Mouse (Mus musculus): Measurements from ENCODE around the gene Lars2. TPM values are rescaled to one million over a fixed set of nuclear protein-coding genes. Genes with fewer than 3 reads are reported as not detected.

The Lars2 gene
- polyA plus RNA-seq, 1 experiment from 2014 or later, result 1,028 TPM

GRCm38 (mm10) chr9:123456634-123457602 lies 90.2 kb downstream of the Lars2 start:
- 50% methylated on average over 9 of the region's 9 CpGs for WGBS
- no peaks in the 10 kb centered on the region; the same call in 1 of the 2 replicates for H3K4me1 ChIP-seq
- no peaks in the 10 kb centered on the region for H3K27me3 ChIP-seq
- H3K9me3 ChIP-seq, result peaks cover 3% of the 10 kb centered on the region
- H3K4me2 ChIP-seq (replicated peaks), result no peak overlapping the region
- H3K9ac ChIP-seq, result no peak overlapping the region
- H3K27ac ChIP-seq, result peak overlapping the region; percentile 34; the same call in 1 of the 2 replicates
- ATAC-seq (ENCODE audit: low FRiP score, low read depth), result no peak
- peaks cover 51% of the 10 kb centered on the region for H3K36me3 ChIP-seq
- H3K4me3 ChIP-seq, result no peak overlapping the region

DNA sequence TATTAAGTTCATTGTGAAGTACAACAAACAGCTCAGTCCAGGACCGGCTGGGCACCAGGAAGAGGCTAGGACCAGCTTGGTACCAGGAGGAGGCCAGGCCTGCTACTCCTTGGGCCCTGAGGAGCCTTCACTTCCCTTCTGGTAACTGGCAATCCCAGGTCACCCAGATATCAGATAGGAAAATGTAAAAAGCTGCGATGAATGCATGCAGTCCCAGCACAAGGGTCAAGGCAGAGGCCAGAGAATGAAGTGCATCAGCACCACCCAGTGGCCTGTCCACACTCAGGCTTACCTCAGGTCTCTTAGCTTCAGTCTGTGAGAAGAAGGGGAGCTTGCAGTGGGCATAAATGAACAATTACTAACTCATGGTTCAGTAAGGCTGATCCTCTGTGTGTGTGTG lies 90.9 kb downstream of the Lars2 start:
- no peaks in the 10 kb centered on the region for H3K27me3 ChIP-seq
- no peaks in the 10 kb centered on the region; the same call in 1 of the 2 replicates for H3K4me1 ChIP-seq
- H3K4me2 ChIP-seq (replicated peaks), result no peak overlapping the region
- H3K9ac ChIP-seq, result no peak overlapping the region
- 0 out of 2 replicates have a peak overlapping the region, but pooled peaks have one; percentile 7 for H3K27ac ChIP-seq
- H3K36me3 ChIP-seq, result peaks cover 54% of the 10 kb centered on the region
- 61% methylated on average over 2 of the region's 2 CpGs for WGBS
- ATAC-seq (ENCODE audit: low FRiP score, low read depth), result no peak
- H3K4me3 ChIP-seq, result no peak overlapping the region
- peaks cover 3% of the 10 kb centered on the region for H3K9me3 ChIP-seq

DNA sequence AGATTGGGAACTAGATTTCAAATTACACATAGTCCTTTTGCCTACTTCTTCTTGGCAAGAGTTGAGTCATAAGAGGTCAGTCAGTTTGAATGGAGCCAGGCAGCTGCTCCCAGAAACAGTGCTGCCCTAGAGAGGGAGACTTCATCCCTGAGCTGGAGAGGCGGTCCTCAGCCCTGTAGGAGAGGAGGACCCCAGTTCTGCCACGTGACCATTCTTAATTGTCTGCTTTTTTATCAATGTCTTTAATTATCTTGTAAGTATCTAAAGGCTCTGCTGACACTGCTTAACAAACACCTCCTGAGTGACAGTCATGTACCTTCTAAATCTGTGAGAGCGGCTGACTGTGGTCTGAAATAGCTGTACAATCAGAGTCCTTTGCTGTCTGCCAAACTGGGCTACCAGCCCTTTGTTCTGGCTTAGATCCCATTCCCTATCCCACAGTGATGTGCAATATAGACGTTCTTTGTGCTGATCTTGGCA lies 100.5 kb downstream of the Lars2 start:
- 78% methylated on average over 4 of the region's 4 CpGs for WGBS
- Histone ChIP-seq H3K27me3 (no peaks in the 10 kb centered on the region), H3K4me3 (no peak overlapping the region), H3K9me3 (no peaks in the 10 kb centered on the region), H3K27ac (no peak overlapping the region), H3K36me3 (peaks cover 12% of the 10 kb centered on the region), H3K4me1 (no peaks in the 10 kb centered on the region), H3K4me2 (replicated peaks) (no peak overlapping the region), H3K9ac (no peak overlapping the region)
- no peak for ATAC-seq (ENCODE audit: low FRiP score, low read depth)

DNA sequence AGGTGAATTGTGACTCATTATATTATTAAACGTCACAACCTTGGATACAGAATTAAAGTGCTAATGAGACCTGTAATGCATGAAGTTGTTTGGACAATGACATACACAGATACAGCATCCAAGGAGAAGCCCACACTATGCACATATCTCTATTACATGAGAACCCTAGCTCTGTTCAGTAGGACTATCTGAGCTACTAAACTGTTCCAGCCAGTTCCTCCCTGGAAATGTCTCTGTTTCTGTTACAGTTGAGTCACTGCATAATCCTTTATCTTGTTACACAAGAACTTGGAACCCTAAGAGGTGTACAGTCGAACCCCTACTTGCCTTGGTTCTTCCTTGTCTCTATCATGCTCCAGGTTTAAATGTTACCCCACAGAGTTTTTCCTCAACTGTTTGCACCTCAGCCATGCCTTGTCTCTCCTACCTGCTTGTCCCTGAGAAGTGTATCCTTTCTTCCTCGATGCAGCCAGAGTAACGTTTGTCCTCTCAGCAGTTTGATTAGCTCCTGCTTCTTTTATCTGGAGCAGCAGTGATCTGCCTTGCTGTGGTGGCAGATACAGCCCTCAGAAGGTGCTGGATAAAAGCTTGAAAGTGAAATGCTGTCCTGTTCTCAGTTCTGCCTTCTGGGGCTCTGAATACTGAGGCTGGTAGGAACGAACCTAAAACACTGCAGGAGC lies 101.8 kb downstream of the Lars2 start:
- no peak overlapping the region for H3K4me3 ChIP-seq
- H3K4me2 ChIP-seq (replicated peaks), result no peak overlapping the region
- no peaks in the 10 kb centered on the region for H3K9me3 ChIP-seq
- no peak for ATAC-seq (ENCODE audit: low FRiP score, low read depth)
- H3K27ac ChIP-seq, result no peak overlapping the region
- WGBS, result 60% methylated on average over 5 of the region's 5 CpGs
- H3K4me1 ChIP-seq, result no peaks in the 10 kb centered on the region
- H3K27me3 ChIP-seq, result no peaks in the 10 kb centered on the region
- peaks cover 2% of the 10 kb centered on the region for H3K36me3 ChIP-seq
- H3K9ac ChIP-seq, result no peak overlapping the region

GRCm38 (mm10) chr9:123469087-123469486 lies 102.4 kb downstream of the Lars2 start:
- Histone ChIP-seq H3K9ac (no peak overlapping the region), H3K36me3 (no peaks in the 10 kb centered on the region; the same call in none of the 2 replicates), H3K9me3 (no peaks in the 10 kb centered on the region), H3K4me2 (replicated peaks) (no peak overlapping the region), H3K27ac (no peak overlapping the region), H3K4me1 (no peaks in the 10 kb centered on the region), H3K27me3 (no peaks in the 10 kb centered on the region), H3K4me3 (no peak overlapping the region)
- ATAC-seq (ENCODE audit: low FRiP score, low read depth), result no peak

GRCm38 (mm10) chr9:123473377-123473776 lies 106.7 kb downstream of the Lars2 start:
- Histone ChIP-seq H3K27me3 (no peaks in the 10 kb centered on the region), H3K4me3 (no peak overlapping the region), H3K36me3 (no peaks in the 10 kb centered on the region; the same call in 1 of the 2 replicates), H3K9ac (no peak overlapping the region), H3K4me2 (replicated peaks) (no peak overlapping the region), H3K4me1 (peaks cover 9% of the 10 kb centered on the region; the same call in 1 of the 2 replicates), H3K27ac (peak overlapping the region; percentile 45; the same call in 1 of the 2 replicates), H3K9me3 (no peaks in the 10 kb centered on the region)
- ATAC-seq (ENCODE audit: low FRiP score, low read depth), result no peak

DNA sequence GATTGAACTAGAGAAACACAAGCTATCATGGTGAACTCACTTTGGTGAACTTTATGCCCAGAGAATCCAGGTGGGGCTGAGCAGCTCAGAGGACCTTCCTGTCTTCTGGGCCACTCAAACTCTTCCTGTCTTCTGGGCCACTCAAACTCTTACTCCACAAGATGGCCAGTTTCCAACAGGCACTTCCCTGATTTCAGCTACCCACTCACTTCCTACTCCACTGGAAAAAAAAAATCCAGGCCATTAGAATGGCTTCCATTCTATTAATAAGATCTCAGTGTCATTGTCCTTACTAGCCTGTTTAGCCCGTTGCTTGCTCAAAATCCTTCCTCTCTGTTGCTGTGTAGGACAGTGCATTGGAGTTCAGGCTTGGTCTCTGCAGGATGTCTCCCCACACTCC lies 108.8 kb downstream of the Lars2 start:
- Histone ChIP-seq H3K36me3 (peaks cover 6% of the 10 kb centered on the region), H3K4me2 (replicated peaks) (no peak overlapping the region), H3K27me3 (no peaks in the 10 kb centered on the region), H3K4me3 (no peak overlapping the region), H3K9ac (no peak overlapping the region), H3K27ac (no peak overlapping the region), H3K4me1 (peaks cover 24% of the 10 kb centered on the region), H3K9me3 (no peaks in the 10 kb centered on the region)
- no peak for ATAC-seq (ENCODE audit: low FRiP score, low read depth)
- WGBS, result 86% methylated on average over 1 of the region's 1 CpGs

DNA sequence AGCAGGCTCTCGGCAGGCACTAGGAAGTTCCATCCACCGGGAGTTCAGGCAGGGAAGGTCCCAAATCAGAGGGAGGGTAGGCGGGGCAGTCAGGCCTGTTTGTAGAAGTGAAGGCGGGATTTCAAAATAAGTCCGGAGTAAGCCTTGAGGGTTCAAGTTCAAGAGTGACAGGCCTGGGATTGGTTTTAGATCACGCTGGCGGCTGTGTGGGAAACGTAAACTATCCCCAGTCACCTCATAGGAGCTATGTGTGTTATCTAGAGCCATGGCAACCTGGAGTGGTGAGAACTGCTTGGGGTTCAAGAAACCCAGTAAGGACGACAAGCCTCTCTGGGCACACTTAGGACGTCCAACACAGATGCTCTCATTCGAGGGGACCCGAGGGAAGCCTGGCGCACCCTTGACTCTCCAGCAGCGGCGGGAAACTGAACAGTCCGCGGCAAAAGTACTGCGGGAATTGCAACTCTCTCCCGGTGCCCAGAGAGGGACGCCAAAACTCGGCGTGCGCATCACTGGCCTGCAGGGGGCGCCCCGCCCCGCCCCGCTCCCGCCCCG lies 111.4 kb downstream of the Lars2 start:
- ATAC-seq (ENCODE audit: low FRiP score, low read depth), result peak; percentile 77
- no peaks in the 10 kb centered on the region for H3K27me3 ChIP-seq
- under 1% methylated on average over 23 of the region's 29 CpGs for WGBS
- no peaks in the 10 kb centered on the region for H3K9me3 ChIP-seq
- H3K36me3 ChIP-seq, result peaks cover 24% of the 10 kb centered on the region
- no peak overlapping the region for H3K27ac ChIP-seq
- H3K4me3 ChIP-seq, result peak overlapping the region; percentile 43
- peak overlapping the region; percentile 95 for H3K4me2 ChIP-seq (replicated peaks)
- peak overlapping the region; percentile 54 for H3K9ac ChIP-seq
- H3K4me1 ChIP-seq, result peaks cover 49% of the 10 kb centered on the region

DNA sequence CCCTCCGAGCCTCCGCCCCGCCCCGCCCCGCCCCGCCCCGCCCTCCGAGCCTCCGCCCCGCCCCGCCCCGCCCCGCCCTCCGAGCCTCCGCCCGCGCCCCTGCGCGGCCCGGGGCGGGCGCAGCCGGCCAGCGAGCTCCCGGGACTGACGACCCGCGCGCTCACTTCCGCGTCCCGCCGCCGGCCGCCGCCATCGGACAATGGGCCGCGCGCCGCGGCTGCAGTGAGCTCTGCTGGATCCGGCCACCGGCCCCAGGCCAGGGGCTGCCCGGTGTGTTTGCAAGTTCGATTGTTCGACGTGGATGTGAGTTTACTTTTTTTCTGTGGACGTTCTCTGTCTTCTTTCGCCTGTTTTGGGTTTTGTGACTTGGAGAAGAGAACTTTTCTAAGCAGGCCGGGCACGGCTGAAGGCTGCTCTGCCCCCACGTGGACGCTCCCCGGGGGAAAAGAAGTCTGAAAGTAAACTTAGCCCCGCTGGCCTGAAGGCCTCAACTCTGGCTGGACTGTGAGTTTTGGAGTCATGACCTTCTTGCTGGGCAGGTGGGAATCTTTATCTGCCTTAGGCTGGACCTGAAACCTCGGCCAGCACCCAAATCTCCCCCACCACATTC lies 112.0 kb downstream of the Lars2 start, which contains the start of gene Limd1:
Gene Limd1, plus strand, starts transcription at position 121 of the 610 bp plus-strand sequence.
- under 1% methylated on average over 44 of the region's 57 CpGs for WGBS

GRCm38 (mm10) chr9:123479196-123479669 lies 112.5 kb downstream of the Lars2 start:
- H3K36me3 ChIP-seq, result peaks cover 33% of the 10 kb centered on the region
- H3K27ac ChIP-seq, result peak overlapping the region; percentile 82; the same call in 1 of the 2 replicates
- H3K27me3 ChIP-seq, result no peaks in the 10 kb centered on the region
- peak overlapping the region; percentile 73 for H3K4me3 ChIP-seq
- H3K9ac ChIP-seq, result peak overlapping the region; percentile 76
- H3K4me2 ChIP-seq (replicated peaks), result peak overlapping the region; percentile 95
- 0 out of 2 replicates have a peak, but pooled peaks have one; percentile 26 for ATAC-seq (ENCODE audit: low FRiP score, low read depth)
- WGBS, result 20% methylated on average over 17 of the region's 17 CpGs
- no peaks in the 10 kb centered on the region for H3K9me3 ChIP-seq
- peaks cover 56% of the 10 kb centered on the region for H3K4me1 ChIP-seq

More for the DNA sequence above, 112.0 kb downstream of the Lars2 start, which contains the start of gene Limd1:
- Histone ChIP-seq H3K4me3 (peak within 1 kb of the TSS; percentile 73), H3K9ac (peak within 1 kb of the TSS; percentile 76), H3K27ac (peak within 1 kb of the TSS; percentile 82), H3K9me3 (no peaks in the 10 kb centered on the region), H3K4me2 (replicated peaks) (peak within 1 kb of the TSS; percentile 95), H3K36me3 (peaks cover 27% of the 10 kb centered on the region), H3K27me3 (no peaks in the 10 kb centered on the region), H3K4me1 (peaks cover 55% of the 10 kb centered on the region)
- ATAC-seq (ENCODE audit: low FRiP score, low read depth), result peak; percentile 86

DNA sequence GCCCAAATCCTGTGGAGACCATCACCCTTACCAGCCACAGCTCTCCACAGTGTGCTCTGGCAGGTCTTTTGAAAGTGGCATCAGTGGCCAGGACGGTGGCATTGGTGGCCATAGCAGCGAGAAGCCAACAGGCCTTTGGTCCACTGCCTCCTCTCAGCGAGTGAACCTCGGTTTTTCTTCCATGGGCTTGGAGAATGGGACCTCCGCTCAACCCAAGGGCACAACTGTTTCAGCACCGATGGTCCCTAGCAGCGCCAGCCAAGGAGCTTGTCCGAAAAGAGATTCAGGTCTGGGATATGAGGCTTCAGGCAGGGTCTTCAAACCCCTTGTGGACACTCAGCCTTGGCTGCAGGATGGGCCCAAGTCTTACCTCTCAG lies 113.1 kb downstream of the Lars2 start:
- Histone ChIP-seq H3K36me3 (peaks cover 39% of the 10 kb centered on the region), H3K9ac (peak overlapping the region; percentile 76), H3K27me3 (no peaks in the 10 kb centered on the region), H3K4me1 (peaks cover 56% of the 10 kb centered on the region), H3K27ac (no peak overlapping the region), H3K9me3 (no peaks in the 10 kb centered on the region), H3K4me3 (peak overlapping the region; percentile 73), H3K4me2 (replicated peaks) (peak overlapping the region; percentile 95)
- no peak for ATAC-seq (ENCODE audit: low FRiP score, low read depth)
- 92% methylated on average over 8 of the region's 8 CpGs for WGBS

Measured in limb, embryonic 13.5 days (tissue).